Mouse (Mus musculus) heart, postnatal 0 days (tissue): ENCODE measurements around the gene Myof.
A peak's percentile ranks its signal among the peaks of the same experiment; 100 is the strongest.

Experiments
- CTCF ChIP-seq: IDR thresholded peaks from 2 replicates; pipeline ENCODE4 v1.5.1; 2016; ENCODE audit warnings: antibody characterized with exemption, control low read depth, low read depth
- EP300 ChIP-seq: IDR thresholded peaks from 2 replicates; pipeline ENCODE4 v1.6.1; 2016; ENCODE audit warnings: antibody characterized with exemption, low read depth

DNA sequence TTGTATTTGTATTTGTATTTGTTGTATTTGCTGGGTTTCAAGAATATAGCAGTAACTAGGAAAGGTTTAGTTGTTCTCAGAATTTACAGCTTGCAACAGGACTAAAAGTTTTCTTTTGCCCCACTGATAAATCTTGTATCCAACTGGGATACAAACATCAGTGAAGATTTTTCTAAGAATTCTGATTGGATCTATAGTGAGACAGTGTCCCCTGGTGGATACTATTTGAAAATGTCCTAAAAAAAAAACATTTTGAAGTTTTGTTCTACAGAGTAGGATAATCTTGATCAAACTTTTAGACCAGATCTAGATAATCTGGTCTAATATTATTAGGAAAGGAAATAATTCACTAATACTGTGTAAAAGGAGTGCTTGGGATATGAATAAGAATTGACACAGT lies 106.3 kb downstream of the Myof start:
- peak; percentile 61 for TF ChIP-seq CTCF
- no peak for TF ChIP-seq EP300
